Mouse (Mus musculus): Measurements from ENCODE around the gene Idh1.

Idh1 gene

DNA sequence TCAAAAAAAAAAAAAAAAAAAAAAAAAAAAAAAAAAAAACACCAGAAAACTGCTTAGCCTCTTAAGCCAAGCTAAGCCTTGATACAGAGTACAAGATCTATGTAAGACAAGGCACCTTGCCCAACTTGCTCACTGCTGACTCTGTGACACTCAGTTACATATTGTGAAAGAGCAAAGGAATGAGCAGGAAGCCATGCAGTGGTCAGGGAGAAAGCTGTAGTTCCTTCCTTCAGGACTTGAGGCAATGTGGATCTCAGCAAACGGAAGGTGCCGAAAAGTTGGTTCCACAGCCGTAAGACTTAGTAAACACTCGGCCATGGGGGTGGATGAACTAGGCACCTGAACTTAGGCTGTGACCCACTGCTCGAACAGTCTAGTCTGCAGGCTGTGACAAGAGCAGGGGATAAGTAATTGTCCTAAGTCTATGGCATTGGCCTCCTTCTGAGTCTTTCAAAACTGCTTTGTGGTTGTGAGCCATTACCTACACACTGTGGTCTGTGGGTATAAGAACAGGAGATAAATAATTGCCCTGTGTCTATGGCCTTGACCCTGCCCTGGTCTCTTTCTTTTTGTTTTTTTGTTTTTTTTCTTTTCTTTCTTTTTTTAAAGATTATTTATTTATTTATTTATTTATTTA, 72.6 kb downstream of the Idh1 start:
- Histone ChIP-seq H3K27me3 (ENCODE audit: control insufficient read depth, insufficient read depth, low read length, poor library complexity, severe bottlenecking) (no peaks in the 10 kb centered on the region), H3K36me3 (ENCODE audit: control insufficient read depth, insufficient read depth, low read length, poor library complexity, severe bottlenecking) (no peaks in the 10 kb centered on the region)
- DNase-seq (ENCODE audit: low read depth, low spot score): no peak

DNA sequence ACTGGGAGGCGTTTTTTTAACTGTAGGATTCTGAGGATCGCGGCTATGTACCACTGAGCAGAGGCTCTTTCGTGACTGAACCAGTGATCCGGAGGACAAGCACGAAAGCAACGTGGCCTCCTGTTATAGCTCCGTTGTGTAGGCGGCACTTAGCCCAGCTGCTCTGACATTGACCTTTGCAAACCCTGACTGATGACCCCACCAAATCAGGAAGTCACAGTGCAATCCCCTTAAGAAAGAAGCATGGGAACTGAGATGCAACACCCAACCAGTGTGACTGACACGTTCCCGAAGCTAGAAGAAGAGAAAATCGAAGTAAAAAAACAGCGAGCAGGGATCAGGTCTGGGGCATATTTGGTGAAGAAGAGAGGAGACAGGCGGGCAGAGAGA, 73.5 kb downstream of the Idh1 start:
- no peak for DNase-seq (ENCODE audit: low read depth, low spot score)
- no peaks in the 10 kb centered on the region for H3K27me3 ChIP-seq (ENCODE audit: control insufficient read depth, insufficient read depth, low read length, poor library complexity, severe bottlenecking)

DNA sequence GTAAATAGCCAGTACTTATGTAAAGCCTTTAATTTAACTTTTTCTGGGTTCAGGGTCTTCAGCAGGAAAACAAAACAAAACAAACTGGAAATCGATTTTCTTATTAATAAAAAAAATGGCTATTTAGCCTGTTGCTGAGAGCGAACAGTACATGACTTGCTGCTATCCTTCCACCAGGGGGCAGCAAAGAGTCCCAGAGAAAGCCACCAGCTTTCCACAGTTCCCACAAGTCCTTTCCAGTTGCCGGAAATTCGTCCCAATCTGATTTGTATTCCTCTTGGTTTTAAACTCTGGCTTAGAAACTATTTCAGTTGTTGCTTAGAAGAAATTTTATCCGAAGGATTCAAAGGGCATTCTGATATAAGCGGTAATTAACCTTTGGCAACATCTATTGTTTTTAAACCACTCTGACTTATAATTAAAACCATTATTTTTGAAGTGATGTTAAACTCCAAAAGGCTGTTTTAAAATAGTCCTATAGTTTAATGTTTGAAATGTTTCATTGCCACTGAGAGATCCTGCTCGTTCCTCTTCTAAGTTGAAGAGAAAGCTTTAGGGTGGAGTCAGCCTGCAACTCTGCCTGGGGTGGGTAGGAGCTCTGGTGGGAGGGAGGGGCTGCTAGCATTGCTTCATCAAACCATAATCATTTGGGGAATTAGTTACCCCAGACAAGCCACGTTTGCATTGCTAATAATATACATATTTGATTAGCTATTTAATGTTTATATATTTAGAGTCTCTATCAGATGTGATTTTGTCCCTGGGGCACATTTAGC, 74.1 kb downstream of the Idh1 start:
- no peaks in the 10 kb centered on the region for H3K27me3 ChIP-seq (ENCODE audit: control insufficient read depth, insufficient read depth, low read length, poor library complexity, severe bottlenecking)
- peak; percentile 69 for DNase-seq (ENCODE audit: low read depth, low spot score)
- no peaks in the 10 kb centered on the region for H3K36me3 ChIP-seq (ENCODE audit: control insufficient read depth, insufficient read depth, low read length, poor library complexity, severe bottlenecking)

More for the DNA sequence above, 73.5 kb downstream of the Idh1 start:
- H3K36me3 ChIP-seq (ENCODE audit: control insufficient read depth, insufficient read depth, low read length, poor library complexity, severe bottlenecking): no peaks in the 10 kb centered on the region

DNA sequence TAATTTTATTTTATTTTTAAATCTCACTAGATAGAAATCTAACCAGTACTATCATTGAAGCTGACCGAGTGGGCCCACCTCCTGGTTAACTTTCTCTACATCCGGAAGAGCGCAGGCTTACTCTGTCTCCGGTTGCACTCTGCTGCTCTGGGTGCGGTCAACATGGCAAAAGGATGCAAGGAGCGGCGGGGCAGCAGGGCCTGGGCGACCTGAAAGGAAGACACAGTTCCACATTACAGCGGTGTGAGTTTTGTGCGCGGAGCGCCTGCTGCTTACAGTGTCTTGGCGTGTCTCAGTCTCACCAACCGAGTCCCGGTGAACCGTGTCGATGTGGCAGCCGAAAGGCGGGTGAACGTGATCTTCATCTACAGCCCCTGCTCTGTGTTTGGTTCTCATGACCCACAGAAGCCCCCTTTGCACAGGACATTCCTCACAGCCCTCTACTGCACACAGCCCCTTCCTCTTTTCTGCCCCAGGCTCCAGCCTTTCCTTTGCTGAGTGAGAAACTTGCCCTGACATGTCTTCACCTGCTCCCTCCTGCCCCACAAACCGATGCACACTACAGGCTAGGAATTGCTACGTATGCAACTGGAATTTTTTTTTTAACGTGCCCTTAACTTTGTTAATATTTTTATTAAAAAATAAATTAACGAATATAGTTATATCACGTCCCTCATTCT, 76.4 kb downstream of the Idh1 start:
- Histone ChIP-seq H3K27me3 (ENCODE audit: control insufficient read depth, insufficient read depth, low read length, poor library complexity, severe bottlenecking) (no peaks in the 10 kb centered on the region), H3K36me3 (ENCODE audit: control insufficient read depth, insufficient read depth, low read length, poor library complexity, severe bottlenecking) (no peaks in the 10 kb centered on the region)
- DNase-seq (ENCODE audit: low read depth, low spot score): no peak

DNA sequence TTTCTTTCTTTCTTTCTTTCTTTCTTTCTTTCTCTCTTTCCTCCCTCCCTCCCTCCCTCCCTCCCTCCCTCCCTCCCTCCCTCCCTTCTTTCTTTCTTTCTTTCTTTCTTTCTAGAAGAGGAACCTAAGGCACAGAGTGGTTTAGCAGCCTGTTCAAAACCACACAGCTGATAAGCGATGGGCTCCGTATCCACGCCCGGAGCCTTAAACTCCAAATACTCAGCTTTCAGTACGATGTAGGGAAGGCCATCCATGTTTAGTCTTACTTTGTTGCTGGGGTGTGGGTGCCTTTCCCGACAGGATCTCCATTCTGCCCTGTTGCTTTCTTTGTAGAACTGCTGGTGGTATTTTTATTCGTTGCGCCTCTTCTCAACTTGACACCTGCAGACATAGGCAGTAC, 77.1 kb downstream of the Idh1 start:
- no peak for DNase-seq (ENCODE audit: low read depth, low spot score)
- H3K36me3 ChIP-seq (ENCODE audit: control insufficient read depth, insufficient read depth, low read length, poor library complexity, severe bottlenecking): no peaks in the 10 kb centered on the region
- H3K27me3 ChIP-seq (ENCODE audit: control insufficient read depth, insufficient read depth, low read length, poor library complexity, severe bottlenecking): no peaks in the 10 kb centered on the region

All from splenic B cell, adult 2 months (primary cell).